Mouse (Mus musculus) 3T3-L1 (cell line): ENCODE data around the gene Rtp4.

Source experiments
- DNase-seq: peaks from one replicate; pipeline ENCODE4 v3.0.0-alpha.2; 2015; ENCODE audit warnings: low read depth, low spot score

The Rtp4 gene

GRCm38 (mm10) chr16:23574561-23574960 is 54.5 kb downstream of the Rtp4 start:
- no peak for DNase-seq

DNA sequence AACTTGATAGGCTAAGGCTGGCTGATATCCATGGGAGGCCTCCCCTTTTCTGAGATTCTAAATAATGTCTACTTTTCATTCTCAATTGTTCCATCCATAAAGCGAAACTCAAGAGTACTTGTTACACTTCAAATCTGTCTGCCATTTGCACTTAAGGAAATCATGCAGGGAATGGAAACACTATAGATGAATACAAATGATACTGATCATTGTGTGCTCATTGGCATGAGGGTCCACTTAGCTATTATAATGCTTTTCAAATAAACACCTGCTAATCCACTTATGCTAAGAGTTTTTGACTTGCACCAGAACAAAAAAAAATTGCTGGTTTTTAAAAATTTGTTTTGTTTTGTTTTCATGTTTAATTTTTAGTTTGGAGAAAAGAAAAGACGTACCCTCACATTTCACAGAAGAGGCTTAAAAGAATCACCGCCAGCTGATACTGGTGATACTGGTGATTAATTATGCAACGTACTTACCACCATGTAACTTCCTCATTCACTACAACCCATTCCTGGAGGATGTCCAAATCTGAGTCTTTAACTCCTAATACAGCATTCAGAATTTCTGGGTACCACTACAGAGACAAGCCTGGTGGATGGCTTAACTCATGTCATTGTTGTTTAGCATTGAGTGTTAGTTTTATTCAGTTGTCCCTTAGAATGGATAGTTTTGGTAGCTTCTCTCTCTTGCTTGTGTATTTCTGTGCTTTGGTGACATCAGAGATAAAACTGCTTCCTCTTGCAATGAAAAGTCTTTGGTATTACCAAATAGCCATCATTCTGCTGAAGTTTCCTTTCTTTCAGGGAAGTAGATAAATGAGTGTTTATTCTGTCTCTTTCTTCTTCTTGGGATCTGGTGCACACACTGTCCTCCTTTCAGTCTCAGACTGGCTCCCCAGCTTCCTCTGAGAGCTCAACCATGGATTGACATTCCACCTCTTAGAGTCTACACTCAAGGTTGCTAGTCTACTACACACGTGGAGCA is 71.3 kb downstream of the Rtp4 start:
- no peak for DNase-seq

DNA sequence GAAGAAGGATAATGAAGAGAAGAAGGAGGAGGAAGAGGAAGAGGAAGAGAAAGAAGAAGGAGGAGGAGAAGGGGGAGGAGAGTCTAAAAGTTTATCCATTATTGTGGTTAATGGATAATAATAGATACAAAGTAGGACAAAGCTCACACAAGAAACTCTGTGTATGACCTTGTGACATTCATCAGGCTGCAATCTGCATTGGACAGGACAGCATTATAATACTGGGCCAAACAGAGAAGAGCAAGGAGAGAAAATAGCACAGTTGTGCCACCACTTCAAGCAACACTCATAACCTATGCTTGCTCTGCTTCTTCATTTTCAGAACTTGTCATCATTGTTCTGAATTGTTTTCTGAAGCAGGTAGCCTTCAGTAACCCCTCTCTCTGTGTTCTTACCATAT is 72.4 kb downstream of the Rtp4 start:
- DNase-seq: no peak

GRCm38 (mm10) chr16:23596696-23597095 is 76.6 kb downstream of the Rtp4 start:
- no peak for DNase-seq

GRCm38 (mm10) chr16:23597968-23598367 is 77.9 kb downstream of the Rtp4 start:
- no peak for DNase-seq

- no peak for DNase-seq
Observed at GRCm38 (mm10) chr16:23606220-23606619, 86.1 kb downstream of the Rtp4 start.

DNA sequence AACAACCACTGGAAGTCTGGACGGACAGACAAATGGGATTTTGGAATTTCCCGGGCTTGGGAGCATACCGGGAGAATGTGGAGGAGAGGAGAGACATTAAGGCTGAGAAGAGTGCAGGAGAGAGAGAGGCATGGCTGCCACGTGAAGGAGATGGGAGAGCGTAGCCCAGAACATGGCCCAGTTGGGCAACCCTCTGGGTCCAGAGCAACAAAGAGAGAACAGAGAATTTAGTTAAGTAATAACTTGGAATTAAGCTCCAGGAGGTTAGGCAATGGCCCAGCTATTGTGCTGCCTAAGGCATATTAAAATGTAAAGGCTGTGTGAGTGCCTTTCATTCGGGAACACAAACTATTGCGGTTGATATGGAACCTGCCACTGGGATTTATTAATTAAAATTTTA is 86.6 kb downstream of the Rtp4 start:
- no peak for DNase-seq

GRCm38 (mm10) chr16:23607911-23608410 is 87.9 kb downstream of the Rtp4 start:
- DNase-seq: no peak

DNA sequence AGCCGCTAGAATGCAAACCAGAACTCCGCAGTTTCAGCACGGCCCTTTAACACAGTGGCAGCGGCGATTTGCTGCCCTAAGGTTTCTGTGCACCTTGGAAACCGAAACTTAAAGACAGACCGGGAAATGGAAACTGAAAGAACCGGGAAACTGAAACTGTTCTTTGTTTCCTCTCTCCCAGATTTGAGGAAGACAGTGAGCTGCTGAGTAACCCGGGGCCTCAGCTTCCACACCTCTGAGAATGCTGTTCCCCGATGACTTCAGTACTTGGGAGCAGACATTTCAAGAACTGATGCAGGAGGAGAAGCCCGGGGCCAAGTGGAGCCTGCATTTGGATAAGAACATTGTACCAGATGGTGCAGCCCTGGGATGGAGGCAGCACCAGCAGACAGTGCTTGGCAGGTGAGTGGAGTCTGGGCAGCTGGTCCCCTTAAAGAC is 89.7 kb downstream of the Rtp4 start:
- peak; percentile 51 for DNase-seq

GRCm38 (mm10) chr16:23624205-23624604 is 104.1 kb downstream of the Rtp4 start:
- peak; percentile 38 for DNase-seq

DNA sequence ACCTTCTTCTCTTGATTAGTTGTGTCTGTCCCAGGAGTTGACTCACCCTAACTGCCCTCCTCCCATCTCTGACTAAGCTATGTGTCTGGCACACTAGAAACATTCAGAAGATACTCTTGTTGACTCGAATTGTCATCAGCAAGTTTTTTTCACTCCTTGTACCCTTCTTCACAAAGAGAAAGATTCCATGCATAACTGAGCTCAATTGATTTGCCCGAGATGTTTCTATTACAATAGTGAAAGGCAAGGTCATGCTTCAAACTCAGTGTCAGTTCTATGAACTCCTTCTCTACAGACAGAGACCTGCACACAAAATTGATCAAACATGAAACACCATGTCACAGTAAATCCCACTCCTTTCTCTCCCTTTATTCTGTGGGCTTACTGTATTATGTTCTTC is 111.4 kb downstream of the Rtp4 start:
- DNase-seq: peak; percentile 39

- no peak for DNase-seq
Observed at GRCm38 (mm10) chr16:23632681-23633080, 112.6 kb downstream of the Rtp4 start.

DNA sequence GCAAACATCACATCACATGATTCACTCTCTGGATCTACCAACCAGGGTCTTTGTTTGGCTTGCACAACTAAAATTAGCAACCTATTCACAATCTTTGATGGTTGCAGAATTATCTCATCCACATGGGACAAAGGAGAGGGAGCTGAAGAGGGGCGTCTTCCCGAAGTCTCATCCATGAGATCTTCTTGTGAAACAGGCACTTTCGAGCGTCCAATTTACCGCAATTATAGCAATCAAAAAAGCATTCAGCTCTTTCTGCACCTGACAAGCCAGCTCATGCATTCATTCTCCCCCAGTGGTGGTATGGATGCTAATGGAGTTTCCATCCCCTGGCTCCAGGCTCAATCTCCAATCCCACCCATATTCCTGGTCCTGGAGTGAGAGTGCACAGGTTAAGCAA is 132.9 kb downstream of the Rtp4 start:
- DNase-seq: no peak

DNA sequence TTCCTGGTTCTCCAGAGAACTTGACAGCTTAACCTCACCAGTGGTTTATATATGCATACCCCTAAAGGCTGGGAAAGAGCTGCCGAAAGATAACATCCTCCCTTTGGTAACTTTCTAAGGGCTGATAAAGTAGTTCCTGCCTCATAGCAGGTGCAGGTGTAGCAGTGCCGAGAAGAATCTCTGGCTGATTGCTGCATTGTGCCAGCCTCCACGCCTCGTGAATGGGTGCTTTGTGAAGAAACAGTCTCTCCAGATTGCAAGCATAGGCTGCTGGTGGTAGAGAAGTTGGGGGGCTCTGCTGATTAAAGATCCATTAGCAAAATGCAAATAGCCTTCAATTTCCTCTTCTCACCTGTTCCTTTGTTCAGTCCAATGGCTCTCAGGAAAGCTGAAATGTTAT is 133.4 kb downstream of the Rtp4 start:
- DNase-seq: no peak

DNA sequence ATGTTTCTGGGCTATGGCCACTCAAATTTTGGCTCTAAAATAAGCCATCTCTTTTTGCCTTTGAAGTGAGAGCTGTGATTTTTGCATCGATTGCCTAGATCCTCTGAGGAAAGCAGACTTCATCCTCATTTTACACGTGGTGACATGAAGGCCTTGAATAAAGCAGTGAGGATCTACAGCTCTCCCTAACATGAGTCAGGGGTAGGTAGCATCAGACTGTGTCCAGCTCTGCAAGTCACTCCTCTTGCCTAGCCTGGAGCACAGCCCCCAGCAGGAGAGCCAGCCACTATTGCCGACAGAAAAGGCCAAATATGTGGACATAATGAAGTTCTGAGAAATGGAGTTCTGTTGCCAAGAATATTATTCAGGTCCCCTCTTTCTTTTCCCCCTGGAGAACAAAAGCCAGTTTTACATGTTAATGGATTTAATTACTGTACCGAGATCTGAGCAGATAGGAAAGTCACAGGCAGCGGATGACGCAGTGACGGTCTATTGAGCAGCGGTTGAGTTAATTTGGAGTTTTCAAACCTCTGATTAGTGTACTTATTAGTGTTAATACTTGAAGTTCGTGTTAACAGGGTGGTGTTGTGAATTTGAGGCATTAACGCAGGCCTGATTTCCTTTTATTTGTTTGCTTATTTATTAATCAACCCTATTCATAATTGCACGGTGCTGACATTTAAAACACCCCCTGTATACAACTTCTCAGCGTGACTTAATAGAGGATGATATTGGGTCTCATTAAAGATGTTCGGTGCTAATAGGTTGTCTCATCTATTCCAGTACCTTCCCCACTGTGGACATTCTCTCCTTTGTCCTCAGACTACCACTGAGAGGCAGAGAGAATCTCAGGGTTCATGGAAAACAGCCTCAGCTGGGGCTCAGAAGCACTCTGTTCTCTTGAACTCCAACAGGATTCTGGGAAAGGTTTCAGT is 139.8 kb downstream of the Rtp4 start:
- no peak for DNase-seq
